Mouse (Mus musculus) heart, adult 2 months (tissue): ENCODE data around the gene Mcrip1. TPM values are rescaled to one million over a fixed set of nuclear protein-coding genes. Genes with fewer than 3 reads are reported as not detected.

Source experiments
- DNase-seq, 2 experiments: peaks; one replicate each; pipeline ENCODE4 v3.0.0; 2021
- H3K27ac ChIP-seq: fragments of 200-600 bp; 2 replicates; pipeline ENCODE4 v1.8.1; 2022
- H3K27me3 ChIP-seq: fragments of 200-500 bp; 2 replicates; pipeline ENCODE4 v1.6.1; 2012; ENCODE audit warnings: mild to moderate bottlenecking, low read length, inconsistent platforms, mixed read lengths; ENCODE audit not compliant: control insufficient read depth, insufficient read depth
- H3K36me3 ChIP-seq: fragments of 200-500 bp; 2 replicates; pipeline ENCODE4 v1.6.1; 2012; ENCODE audit warnings: low read length, inconsistent platforms; ENCODE audit not compliant: control insufficient read depth, insufficient read depth
- H3K4me1 ChIP-seq: fragments of 200-500 bp; 2 replicates; pipeline ENCODE4 v1.6.1; 2011; ENCODE audit warnings: low read length; ENCODE audit not compliant: control insufficient read depth, insufficient read depth
- H3K4me3 ChIP-seq: fragments of 200-600 bp; 2 replicates; pipeline ENCODE4 v1.8.1; 2022
- H3K79me2 ChIP-seq: fragments of 200-500 bp; replicated peaks from 2 replicates; pipeline ENCODE4 v1.6.1; 2012; ENCODE audit warnings: mild to moderate bottlenecking, inconsistent platforms, low read length, moderate library complexity, mixed read lengths; ENCODE audit not compliant: control insufficient read depth, insufficient read depth
- H3K9ac ChIP-seq: fragments of 200-500 bp; 2 replicates; pipeline ENCODE4 v1.6.1; 2012; ENCODE audit warnings: low read depth, mild to moderate bottlenecking, control low read depth, inconsistent platforms, low read length, mixed read lengths
- CTCF ChIP-seq: fragments of 200-600 bp; IDR thresholded peaks from 2 replicates; pipeline ENCODE4 v1.8.1; 2022; ENCODE audit warnings: antibody characterized with exemption, mild to moderate bottlenecking, moderate library complexity
- EP300 ChIP-seq: fragments of 200-500 bp; IDR thresholded peaks from 2 replicates; pipeline ENCODE4 v1.6.1; 2011; ENCODE audit warnings: low read depth, low read length, control low read depth; ENCODE audit not compliant: insufficient read depth
- POLR2A ChIP-seq: fragments of 200-500 bp; IDR thresholded peaks from 2 replicates; pipeline ENCODE4 v1.6.1; 2011; ENCODE audit warnings: mild to moderate bottlenecking, low read depth, low read length, control low read depth; ENCODE audit not compliant: insufficient read depth
- whole genome bisulfite sequencing: fragments of 180-500 bp; shearing (Covaris S2); methylation state at CpG from one replicate; pipeline ENCODE4 v1.1.7; 2018; 5-methylcytosine and 5-hydroxymethylcytosine counted together
- intact Hi-C: fragments of 180-260 bp; cut with DNase I; formaldehyde crosslinking; loops from one replicate; pipeline ENCODE4 v1.15.1; 2025
- polyA plus RNA-seq: library from polyadenylated mRNA; depleted of rRNA; stranded (reverse); fragments of >200 nt; gene quantifications from 2 replicates; pipeline ENCODE4 v1.2.3, GENCODE M21; 2012
- total RNA-seq, 2 experiments: library from RNA; stranded (reverse); gene quantifications; 2 replicates each; pipeline ENCODE4 v1.2.3; 2021

Mcrip1 gene
- total and polyA plus RNA-seq, 3 experiments = 38.5 to 84.9 (median 43.9) TPM

GRCm38 (mm10) chr11:120545964-120546363 lies 3.6 kb downstream of the Mcrip1 start:
- Histone ChIP-seq H3K79me2 (no peaks in the 10 kb centered on the region), H3K27ac (no peak overlapping the region), H3K4me1 (peaks cover 13% of the 10 kb centered on the region), H3K36me3 (peaks cover 2% of the 10 kb centered on the region; the same call in 1 of the 2 replicates), H3K4me3 (no peak overlapping the region), H3K9ac (no peak overlapping the region), H3K27me3 (no peaks in the 10 kb centered on the region)
- TF ChIP-seq EP300 (no peak), CTCF (no peak), POLR2A (no peak)
- no peak for DNase-seq
- intact Hi-C loops = loop anchor here (5.0 kb wide), 1 partner anchor 36 kb away; the partner anchor contains the start of gene Arhgdia
- WGBS = 92% methylated on average over 3 of the region's 3 CpGs

- intact Hi-C loops = no loop called here
- 54% methylated on average over 6 of the region's 6 CpGs for WGBS
- no peak overlapping the region for H3K4me3 ChIP-seq
- peak overlapping the region; percentile 19; the same call in 1 of the 2 replicates for H3K9ac ChIP-seq
- DNase-seq = no peak
- peaks cover 18% of the 10 kb centered on the region for H3K4me1 ChIP-seq
- H3K36me3 ChIP-seq = peaks cover 2% of the 10 kb centered on the region; the same call in 1 of the 2 replicates
- TF ChIP-seq POLR2A (no peak), EP300 (no peak), CTCF (no peak)
- H3K79me2 ChIP-seq = no peaks in the 10 kb centered on the region
- no peaks in the 10 kb centered on the region for H3K27me3 ChIP-seq
- no peak overlapping the region; the same call in 1 of the 2 replicates for H3K27ac ChIP-seq
These were observed 7.2 kb downstream of the Mcrip1 start for GRCm38 (mm10) chr11:120542376-120542775.

- H3K9ac ChIP-seq = 0 out of 2 replicates have a peak overlapping the region, but pooled peaks have one; percentile 19
- WGBS = 29% methylated on average over 4 of the region's 4 CpGs
- no peaks in the 10 kb centered on the region for H3K79me2 ChIP-seq
- intact Hi-C loops = no loop called here
- H3K27me3 ChIP-seq = no peaks in the 10 kb centered on the region
- DNase-seq = peak; percentile 63 to 68
- H3K4me3 ChIP-seq = no peak overlapping the region
- TF ChIP-seq CTCF = peak; percentile 73
- peak; percentile 91 for TF ChIP-seq EP300
- no peak for TF ChIP-seq POLR2A
- no peak overlapping the region; the same call in 1 of the 2 replicates for H3K27ac ChIP-seq
- H3K4me1 ChIP-seq = peaks cover 18% of the 10 kb centered on the region
- peaks cover 2% of the 10 kb centered on the region; the same call in 1 of the 2 replicates for H3K36me3 ChIP-seq
These were observed 7.6 kb downstream of the Mcrip1 start for GRCm38 (mm10) chr11:120541907-120542306.

DNA sequence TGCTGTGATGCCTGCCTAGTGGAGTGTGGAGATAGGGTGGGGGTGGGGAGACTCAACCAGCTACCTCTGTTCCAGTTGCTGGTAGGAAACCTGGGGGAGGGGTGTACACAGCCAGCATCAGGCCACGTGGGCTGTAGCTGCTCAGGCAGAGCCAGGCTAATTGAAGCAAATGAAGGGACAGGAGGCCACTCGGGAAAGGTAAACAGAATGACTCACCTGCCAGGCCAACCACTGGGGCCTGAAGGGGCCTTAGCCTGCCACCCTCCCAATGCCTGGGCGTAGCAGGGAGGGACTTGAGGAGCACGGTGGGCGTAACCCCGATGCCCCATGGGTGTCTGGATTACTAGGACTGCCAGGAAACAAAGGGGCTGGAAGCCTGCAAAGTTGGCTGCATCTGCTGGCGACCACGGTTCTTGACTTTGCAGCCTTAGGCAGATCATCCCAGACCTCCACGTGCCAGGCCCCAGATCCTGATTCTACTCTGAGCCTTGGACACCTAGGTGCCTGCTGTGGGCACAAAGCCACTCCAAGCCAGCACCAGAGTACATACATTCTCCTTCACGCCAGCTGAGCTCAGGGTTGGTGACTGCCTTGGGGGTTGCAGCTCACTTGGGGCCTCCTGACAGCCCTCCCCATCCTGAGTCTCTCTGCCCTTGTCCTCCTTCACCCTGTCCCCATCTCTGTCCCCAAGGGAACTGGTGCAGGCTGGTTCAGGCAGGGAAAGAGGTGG lies 10.1 kb downstream of the Mcrip1 start:
- intact Hi-C loops = loop anchor here (2.0 kb wide), 1 partner anchor 19 kb away; no protein-coding TSS in a partner anchor
- WGBS = 31% methylated on average over 10 of the region's 10 CpGs
- H3K4me1 ChIP-seq = peaks cover 18% of the 10 kb centered on the region

DNA sequence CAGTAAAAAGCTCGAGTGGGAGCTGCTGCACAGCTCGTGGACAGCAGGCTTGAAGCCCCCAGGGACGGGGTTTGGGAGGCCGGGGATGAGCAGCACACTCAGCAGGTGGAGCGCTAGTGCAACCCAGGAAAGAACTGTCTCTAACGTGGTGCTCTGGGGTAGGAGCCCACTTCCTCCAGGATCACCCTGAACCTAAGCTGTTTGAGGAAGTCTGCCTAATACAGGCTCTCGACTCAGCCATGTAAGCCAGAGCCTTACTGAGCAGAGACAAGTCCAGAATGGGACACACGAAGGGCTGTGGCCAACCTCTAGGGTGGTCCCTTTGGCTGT lies 10.6 kb downstream of the Mcrip1 start:
- H3K36me3 ChIP-seq = peaks cover 2% of the 10 kb centered on the region; the same call in 1 of the 2 replicates
- H3K27me3 ChIP-seq = no peaks in the 10 kb centered on the region
- no peak overlapping the region for H3K9ac ChIP-seq
- intact Hi-C loops = loop anchor here (2.0 kb wide), 1 partner anchor 18 kb away; no protein-coding TSS in a partner anchor
- WGBS = 30% methylated on average over 8 of the region's 8 CpGs
- TF ChIP-seq POLR2A (no peak), CTCF (no peak), EP300 (no peak)
- peak overlapping the region; percentile 31; the same call in 1 of the 2 replicates for H3K27ac ChIP-seq
- no peak for DNase-seq
- H3K79me2 ChIP-seq = no peaks in the 10 kb centered on the region
- no peak overlapping the region for H3K4me3 ChIP-seq
- H3K4me1 ChIP-seq = peaks cover 18% of the 10 kb centered on the region

More for the DNA sequence above, 10.1 kb downstream of the Mcrip1 start:
- H3K79me2 ChIP-seq = no peaks in the 10 kb centered on the region
- no peak overlapping the region for H3K27ac ChIP-seq
- no peaks in the 10 kb centered on the region for H3K27me3 ChIP-seq
- peaks cover 2% of the 10 kb centered on the region; the same call in 1 of the 2 replicates for H3K36me3 ChIP-seq
- no peak overlapping the region for H3K4me3 ChIP-seq
- no peak for TF ChIP-seq EP300
- no peak for TF ChIP-seq POLR2A
- no peak for TF ChIP-seq CTCF
- no peak for DNase-seq
- no peak overlapping the region for H3K9ac ChIP-seq

GRCm38 (mm10) chr11:120538485-120538884 lies 11.0 kb downstream of the Mcrip1 start:
- H3K4me1 ChIP-seq = peaks cover 18% of the 10 kb centered on the region
- peak; percentile 77 to 88 for DNase-seq
- H3K9ac ChIP-seq = no peak overlapping the region
- intact Hi-C loops = loop anchor here (2.0 kb wide), 1 partner anchor 18 kb away; no protein-coding TSS in a partner anchor
- H3K79me2 ChIP-seq = no peaks in the 10 kb centered on the region
- TF ChIP-seq CTCF = no peak
- peak; percentile 64; the same call in 1 of the 2 replicates for TF ChIP-seq EP300
- TF ChIP-seq POLR2A = no peak
- no peaks in the 10 kb centered on the region for H3K27me3 ChIP-seq
- WGBS = 35% methylated on average over 3 of the region's 3 CpGs
- H3K4me3 ChIP-seq = no peak overlapping the region
- peak overlapping the region; percentile 31; the same call in 1 of the 2 replicates for H3K27ac ChIP-seq
- peaks cover 2% of the 10 kb centered on the region; the same call in 1 of the 2 replicates for H3K36me3 ChIP-seq
